Mouse (Mus musculus) frontal cortex, adult 2 months (tissue): ENCODE measurements at regions not wholly inside any gene's neighbourhood (a gene's known extent, or its start where the extent isn't known, plus 50 kb on each side); places are given as distances from the start of the nearest gene placed in this dataset.

Experiments used
- DNase-seq, 2 experiments: peaks; one replicate each; pipeline ENCODE4 v3.0.0; 2022; ENCODE audit warnings: low spot score in 1 of 2; ENCODE audit errors: extremely low spot score in 1 of 2

DNA sequence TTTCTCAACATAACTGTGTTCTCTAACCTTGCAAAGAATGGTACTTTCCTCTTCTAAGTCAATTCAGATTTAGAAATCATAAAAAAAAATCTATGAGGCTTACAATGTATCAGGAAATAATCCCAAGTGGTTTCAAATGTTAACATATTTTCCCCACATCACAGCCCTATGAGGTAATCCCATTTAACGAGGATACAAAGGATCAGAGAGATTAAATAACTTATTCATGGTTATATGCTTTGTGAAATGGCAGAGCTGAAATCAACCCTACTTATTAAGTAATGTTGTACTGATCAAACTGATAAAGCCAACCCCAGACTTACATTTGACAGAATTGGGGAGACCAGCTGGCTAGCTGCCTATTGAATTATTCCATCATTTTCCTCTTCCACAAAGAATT is 614.4 kb downstream of the Ntrk3 start:
- no peak for DNase-seq

GRCm38 (mm10) chr7:78121151-78121486 is 616.7 kb downstream of the Ntrk3 start:
- DNase-seq, result no peak

DNA sequence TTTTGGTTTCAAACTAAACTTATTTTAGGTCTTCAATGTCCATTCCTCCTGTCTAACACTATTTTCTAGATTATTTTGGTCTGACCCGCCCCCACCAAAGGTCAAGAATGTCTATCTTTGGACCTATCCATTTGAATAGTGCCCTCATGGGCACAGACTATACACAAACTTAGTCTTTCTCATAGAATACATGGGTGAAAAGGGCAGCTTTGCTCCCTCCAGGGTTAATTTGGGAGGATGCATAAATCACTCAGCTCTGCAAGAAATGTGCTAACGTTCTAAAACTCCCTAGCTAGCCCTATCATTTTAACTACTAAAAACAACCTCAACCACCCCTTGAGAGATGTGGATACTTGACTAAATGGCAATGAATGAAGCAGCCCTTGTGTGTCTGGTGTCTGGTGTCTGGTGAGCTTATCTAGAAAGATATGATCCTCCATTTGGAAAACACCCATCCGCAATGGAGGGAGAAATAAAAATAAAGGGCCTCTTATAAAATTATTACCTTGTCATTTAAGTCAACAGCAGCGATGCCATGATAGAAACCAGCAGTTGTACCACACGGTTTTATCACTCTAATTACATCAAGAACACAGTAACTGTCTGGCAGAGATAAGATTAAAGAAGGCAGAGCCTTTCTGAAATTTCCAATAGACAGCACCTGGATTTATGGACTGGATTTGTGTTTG is 617.2 kb downstream of the Ntrk3 start:
- DNase-seq, result no peak

DNA sequence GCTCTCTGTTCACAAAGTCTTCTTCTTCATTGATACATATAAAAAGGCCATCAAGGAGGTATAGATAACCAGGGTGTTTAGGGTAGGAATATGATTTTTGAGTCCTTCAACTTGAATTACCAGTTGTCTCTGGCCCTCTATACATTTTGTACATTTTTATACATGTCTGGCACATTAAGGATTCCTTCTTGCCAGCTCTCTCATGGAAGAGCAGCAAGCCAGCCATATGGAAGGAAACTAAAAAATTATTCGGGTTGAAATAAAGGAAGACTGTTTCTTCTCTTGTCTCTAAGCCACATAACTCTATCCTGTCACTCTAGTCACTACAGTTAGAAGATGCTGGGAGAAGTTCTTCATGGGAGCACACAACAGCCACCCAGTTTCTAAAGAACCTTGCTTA is 618.0 kb downstream of the Ntrk3 start:
- no peak for DNase-seq

DNA sequence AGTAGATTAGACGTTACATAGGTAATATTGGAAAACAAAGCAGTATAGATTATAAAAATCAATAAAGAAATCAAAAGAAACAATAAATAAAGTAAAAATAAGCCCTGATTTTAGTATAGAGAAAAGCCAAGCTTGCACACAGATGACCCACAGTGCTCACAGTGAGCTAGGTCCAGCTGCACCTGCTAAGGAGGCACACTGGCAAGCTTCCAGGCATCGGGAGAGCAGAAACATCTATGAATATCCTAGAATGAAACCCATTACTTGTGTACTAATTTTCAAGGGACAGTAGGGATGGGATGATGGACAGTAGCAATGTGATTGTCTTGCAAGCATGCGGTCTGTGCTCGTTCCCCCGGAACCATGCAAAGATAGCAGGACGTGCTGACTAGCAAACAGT is 626.5 kb downstream of the Ntrk3 start:
- DNase-seq, result no peak

- DNase-seq, result no peak
Measured at GRCm38 (mm10) chr7:78103536-78104279, 634.1 kb downstream of the Ntrk3 start.

GRCm38 (mm10) chr7:78102396-78102795 is 635.4 kb downstream of the Ntrk3 start:
- peak; percentile 3 to 47 for DNase-seq

GRCm38 (mm10) chr7:78086566-78087008 is 651.2 kb downstream of the Ntrk3 start:
- DNase-seq, result peak; percentile 1 to 37

- peak in 1 of 2 experiments; percentile 19 for DNase-seq
Measured at GRCm38 (mm10) chr7:78085783-78086565, 651.8 kb downstream of the Ntrk3 start.

GRCm38 (mm10) chr7:78079708-78080107 is 658.1 kb downstream of the Ntrk3 start:
- DNase-seq, result no peak

DNA sequence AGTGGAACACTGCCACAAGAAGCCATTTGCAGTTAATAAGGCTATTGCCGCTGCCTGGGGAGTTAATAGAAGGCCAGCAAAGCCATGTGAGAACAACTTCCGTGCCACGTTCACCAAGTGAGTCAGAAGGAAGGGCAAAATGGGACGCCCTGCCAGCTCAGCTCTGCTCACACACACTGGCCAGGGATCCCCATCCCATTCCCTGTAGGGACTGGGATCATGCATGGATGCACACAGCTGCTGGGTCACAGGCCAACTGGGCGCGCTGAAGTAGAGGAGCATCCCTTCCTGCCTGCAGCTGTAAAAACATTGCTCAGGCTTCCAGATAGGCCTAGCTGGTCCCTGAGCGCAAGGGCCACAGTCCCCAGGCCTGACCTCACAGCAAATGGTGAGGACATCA is 666.7 kb downstream of the Ntrk3 start:
- DNase-seq, result no peak

DNA sequence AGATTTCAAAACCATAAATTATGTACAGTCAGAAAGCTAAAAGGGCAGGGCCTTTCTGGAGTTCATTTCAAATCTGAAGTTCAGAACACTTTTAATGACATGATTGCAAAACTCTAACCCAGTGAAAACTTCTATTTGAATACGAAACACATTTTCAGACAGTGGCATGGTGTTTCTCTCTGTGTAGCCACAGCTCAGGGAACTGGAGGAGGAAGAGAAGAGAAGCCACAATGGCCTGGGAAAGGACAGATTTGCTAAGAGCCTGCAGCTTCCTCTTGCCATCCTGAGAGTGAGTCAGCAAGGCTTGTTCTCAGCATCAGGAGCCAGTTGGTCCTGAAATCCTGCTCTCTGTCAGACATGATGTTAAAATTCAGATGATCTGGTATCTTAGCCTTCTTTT is 676.2 kb downstream of the Ntrk3 start:
- DNase-seq, result peak in 1 of 2 experiments; percentile 2

DNA sequence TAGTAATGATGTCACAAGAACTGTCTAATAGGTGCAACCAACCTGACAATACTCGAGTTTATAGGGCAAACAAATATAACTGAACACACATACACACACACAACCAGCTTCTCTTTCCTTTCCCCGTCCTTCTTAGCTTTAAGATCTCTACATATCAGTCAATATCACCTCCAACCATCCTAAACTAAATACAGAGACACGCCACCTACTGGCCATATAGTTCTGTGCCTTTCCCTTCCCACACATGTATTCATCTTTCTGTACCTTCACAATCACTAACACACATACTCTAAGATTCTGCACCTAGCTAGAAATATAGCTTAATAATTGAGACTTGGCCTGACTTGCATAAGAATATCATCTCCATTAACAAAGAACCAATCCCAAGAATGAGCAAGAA is 688.2 kb downstream of the Ntrk3 start:
- DNase-seq, result no peak

GRCm38 (mm10) chr7:78045456-78045855 is 692.4 kb downstream of the Ntrk3 start:
- no peak for DNase-seq

- DNase-seq, result no peak
Measured at GRCm38 (mm10) chr7:78031032-78031431, 706.8 kb downstream of the Ntrk3 start.

DNA sequence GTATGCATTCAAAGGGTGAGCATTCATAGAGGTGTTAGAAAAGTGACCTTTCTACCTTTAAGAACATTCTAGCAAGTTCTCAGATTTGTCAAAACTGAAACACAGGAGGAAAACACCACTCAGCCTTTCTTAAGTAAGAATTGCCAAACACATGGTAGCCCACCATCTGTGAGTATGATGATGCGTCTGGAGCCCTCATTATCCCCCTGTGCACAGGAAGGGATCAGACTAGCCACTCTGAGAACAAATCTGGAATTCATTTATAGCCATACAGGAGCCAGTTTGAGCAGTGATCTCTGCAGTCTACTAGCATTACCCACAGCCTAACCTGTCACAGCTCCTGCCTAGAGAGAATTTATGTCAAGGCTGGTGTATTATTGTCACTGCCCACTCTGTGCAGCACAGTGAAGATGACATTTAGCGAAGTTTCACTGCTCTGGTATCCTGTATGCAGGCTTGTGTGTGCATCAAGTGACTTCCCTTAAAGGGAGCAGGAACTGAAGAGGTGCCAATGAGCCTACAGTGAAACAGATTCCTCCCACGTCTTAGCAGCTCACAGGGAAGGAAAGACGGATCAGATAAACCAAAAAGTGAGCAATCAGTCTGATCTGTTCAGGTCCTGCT is 710.7 kb downstream of the Ntrk3 start:
- DNase-seq, result peak; percentile 59 to 75

DNA sequence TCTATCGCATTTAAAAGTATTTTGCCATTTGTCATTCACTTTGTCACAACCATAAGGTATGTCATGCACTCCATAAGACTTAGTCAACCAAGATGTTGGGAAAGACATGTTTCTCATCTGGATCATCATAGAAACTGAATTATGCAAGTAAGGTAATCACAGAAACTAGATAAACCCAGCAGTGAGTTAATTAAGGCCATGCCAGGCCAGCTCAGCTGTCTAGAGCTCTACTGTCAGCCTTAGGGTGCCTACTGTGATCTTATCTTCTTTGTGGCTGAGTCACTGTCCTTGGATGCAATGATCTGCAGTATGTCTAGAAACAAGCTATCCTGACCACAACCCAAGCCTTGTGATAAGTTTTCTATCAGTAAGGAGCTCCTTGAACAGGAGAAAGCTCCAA is 714.2 kb downstream of the Ntrk3 start:
- no peak for DNase-seq

DNA sequence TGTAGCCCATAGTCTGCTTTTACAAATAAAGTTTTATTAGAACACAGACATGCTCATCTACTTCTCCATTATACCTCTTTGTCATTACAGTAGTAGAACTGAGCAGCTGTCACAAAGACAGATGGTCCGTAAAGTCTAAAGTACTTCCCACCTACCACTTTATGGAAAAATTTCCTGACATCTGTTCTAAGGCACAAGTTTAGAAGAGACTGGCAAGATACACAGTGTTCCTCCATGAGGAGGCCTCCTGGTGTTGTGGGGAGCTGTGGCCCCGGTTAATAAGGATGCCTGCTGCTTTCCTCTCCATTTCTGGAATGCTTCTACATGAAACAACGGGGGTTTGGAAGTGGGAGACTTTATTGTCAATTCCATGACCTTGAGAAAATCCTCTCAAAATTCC is 714.7 kb downstream of the Ntrk3 start:
- DNase-seq, result peak; percentile 24 to 54

- no peak for DNase-seq
Measured at GRCm38 (mm10) chr7:78013631-78014030, 724.2 kb downstream of the Ntrk3 start.

DNA sequence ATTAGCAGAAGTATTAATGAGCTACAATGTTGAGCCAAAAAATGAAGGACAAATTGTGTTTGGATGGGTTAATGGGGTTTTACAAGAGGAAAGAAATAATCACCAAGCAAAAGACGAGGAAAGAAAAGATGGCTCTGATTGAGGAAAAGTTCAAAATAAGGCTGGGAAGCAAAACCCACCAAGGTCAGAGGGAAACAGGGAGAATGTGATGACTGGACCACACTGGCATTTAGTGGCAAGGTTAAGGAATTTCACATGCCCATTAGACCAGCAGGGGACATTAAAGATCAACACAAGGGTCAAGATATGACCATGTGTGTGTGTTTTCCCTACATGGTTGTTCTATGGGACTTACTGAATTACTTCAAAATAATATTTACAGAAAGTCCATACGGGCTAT is 734.7 kb downstream of the Ntrk3 start:
- no peak for DNase-seq

DNA sequence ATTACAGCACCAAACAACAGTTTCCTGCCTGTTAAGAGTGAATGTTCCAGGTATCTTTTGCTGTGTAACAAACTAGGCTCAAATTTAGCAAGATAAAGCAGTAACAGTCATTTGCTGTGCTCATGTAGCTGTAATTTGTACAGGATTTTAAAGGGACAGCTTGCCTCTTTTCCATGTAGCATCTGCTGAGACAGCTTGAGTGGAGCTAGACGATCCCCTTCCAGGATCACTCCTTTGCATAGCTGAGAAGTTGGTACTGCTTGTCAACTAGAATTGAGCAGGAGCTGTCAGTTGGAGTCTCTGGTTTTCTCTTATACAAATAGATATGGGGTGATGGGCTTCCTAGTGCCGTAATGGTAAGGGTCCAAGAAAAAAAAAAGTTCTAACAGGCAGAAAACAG is 744.0 kb downstream of the Ntrk3 start:
- peak; percentile 2 to 25 for DNase-seq
